Mouse (Mus musculus): ENCODE results near the gene Hoxb2. TPM values are rescaled to one million over a fixed set of nuclear protein-coding genes. Genes with fewer than 3 reads are reported as not detected.
A peak's percentile ranks its signal among the peaks of the same experiment; 100 is the strongest.

The Hoxb2 gene
- polyA plus RNA-seq, 1 experiment from 2014 or later = 0.15 TPM

DNA sequence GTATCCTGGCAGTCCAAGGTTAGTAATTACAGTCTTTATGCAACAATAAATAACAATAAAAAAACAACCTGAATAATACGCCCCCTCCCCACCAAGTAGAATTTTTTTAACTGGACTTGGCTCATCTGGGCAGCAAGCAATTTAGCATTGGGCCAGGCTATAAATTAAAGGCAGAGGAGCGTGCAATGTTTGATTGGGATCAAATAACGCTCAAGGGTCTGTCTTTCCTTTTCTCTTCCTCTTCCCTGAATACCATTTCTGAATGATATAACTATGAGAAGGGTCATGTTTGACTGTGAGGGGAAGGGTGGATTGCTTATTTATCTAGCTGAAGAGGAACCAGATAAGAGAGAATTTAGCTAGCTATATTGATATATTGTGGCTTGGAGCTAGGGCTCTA is 1.3 kb upstream of the Hoxb2 start:
- peaks cover 14% of the 10 kb centered on the region; the same call in 1 of the 2 replicates for H3K4me1 ChIP-seq

DNA sequence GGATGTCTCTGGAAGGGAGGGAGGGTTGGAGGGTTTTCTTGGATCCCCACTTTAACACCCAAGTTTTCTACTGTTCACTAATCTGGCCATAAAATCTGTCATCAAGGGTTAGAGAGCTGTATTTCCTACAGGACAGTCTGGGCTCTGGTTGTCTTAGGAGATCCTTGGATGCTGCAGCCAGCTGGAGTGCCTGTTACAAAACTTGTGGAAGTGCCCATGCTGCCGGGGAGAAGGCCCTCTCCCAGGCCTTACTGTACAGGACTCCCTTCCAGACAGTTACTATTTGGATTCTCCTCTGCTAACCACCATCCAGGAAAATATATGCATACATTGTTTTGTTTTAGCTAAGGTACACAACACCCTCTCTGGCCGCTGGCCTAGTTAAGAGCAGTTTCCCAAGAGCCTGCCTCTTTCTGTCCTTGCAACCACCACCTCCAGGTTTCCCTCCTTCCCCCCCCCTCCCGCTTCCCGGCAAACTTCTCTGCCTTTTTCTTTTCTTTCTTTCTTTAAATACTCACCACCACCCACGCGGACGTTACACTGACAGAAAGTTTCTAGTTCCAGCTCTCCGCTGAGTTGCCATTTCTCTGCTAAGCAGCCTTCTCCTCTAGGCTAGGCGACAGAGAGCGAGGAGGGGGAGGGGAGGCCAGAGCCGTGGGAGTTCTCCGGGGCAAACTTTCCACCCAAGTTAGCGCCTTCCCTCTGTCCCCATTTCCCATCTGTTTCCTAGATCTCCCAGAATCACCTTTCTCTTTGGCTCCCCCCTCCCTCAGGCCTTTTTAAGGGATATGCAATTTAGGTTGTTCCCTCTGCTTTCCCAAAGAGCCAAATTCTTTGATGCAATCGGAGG is 609 bp upstream of the Hoxb2 start:
- peaks cover 95% of the 10 kb centered on the region for H3K27me3 ChIP-seq
- WGBS = 1% methylated on average over 14 of the region's 14 CpGs
- ATAC-seq (ENCODE audit: low FRiP score, low read depth) = no peak
- no peaks in the 10 kb centered on the region for H3K9me3 ChIP-seq
- peaks cover 14% of the 10 kb centered on the region for H3K4me1 ChIP-seq
- H3K9ac ChIP-seq (replicated peaks) = no peak overlapping the region
- H3K4me2 ChIP-seq (replicated peaks) = no peak overlapping the region
- H3K4me3 ChIP-seq = no peak overlapping the region
- H3K36me3 ChIP-seq = no peaks in the 10 kb centered on the region
- H3K27ac ChIP-seq (replicated peaks) = no peak overlapping the region

More for the DNA sequence above, 1.3 kb upstream of the Hoxb2 start:
- no peaks in the 10 kb centered on the region for H3K36me3 ChIP-seq
- H3K9ac ChIP-seq (replicated peaks) = no peak overlapping the region
- no peak overlapping the region for H3K4me3 ChIP-seq
- WGBS = 11% methylated on average over 3 of the region's 3 CpGs
- ATAC-seq (ENCODE audit: low FRiP score, low read depth) = no peak
- H3K9me3 ChIP-seq = no peaks in the 10 kb centered on the region
- peaks cover 95% of the 10 kb centered on the region for H3K27me3 ChIP-seq
- no peak overlapping the region for H3K27ac ChIP-seq (replicated peaks)
- no peak overlapping the region for H3K4me2 ChIP-seq (replicated peaks)

DNA sequence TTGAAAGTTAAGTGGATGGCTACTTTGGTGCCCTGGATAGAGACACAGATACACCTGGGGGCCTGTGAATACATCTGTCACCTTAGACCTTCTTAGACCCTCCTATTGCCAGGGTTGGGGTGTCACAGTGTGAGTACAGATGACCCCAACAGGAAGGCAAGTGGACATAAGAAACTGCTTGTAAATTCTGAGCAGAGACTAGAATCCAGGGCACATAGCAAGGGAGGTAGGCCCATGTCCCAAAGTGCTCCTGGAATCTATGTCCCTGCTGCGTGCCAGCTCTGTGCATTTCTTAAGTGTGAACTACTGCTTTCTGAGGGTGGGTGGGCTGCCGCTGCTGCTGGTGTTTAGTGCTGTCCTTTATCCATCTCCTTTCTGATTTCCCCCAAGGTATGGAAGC is 466 bp downstream of the Hoxb2 start:
- Histone ChIP-seq H3K27me3 (peaks cover 91% of the 10 kb centered on the region), H3K36me3 (no peaks in the 10 kb centered on the region), H3K4me1 (peaks cover 9% of the 10 kb centered on the region), H3K4me2 (replicated peaks) (no peak overlapping the region), H3K9ac (replicated peaks) (no peak overlapping the region), H3K4me3 (no peak overlapping the region), H3K27ac (replicated peaks) (no peak overlapping the region), H3K9me3 (no peaks in the 10 kb centered on the region)
- ATAC-seq (ENCODE audit: low FRiP score, low read depth) = no peak
- 3% methylated on average over 2 of the region's 2 CpGs for WGBS

DNA sequence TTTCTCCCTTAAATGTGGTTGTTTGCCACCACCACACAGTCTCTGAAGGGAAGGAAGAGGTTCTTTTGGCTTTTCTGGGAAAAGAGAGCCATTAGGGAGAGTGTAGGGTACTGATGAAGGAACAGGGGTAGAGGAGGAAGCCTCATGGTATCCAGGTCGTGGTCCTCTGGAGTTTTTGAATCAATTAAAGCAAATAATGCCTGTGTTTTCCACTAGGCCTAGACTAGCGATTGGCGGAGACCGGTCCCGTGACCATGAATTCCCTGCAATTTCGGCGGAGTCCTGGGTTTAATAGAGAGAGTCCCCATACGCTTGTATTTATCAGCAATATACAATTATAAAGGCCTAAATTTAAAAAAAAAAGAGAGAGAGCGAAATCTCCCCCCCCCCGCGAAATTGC is 987 bp downstream of the Hoxb2 start:
- Histone ChIP-seq H3K9ac (replicated peaks) (no peak overlapping the region), H3K36me3 (no peaks in the 10 kb centered on the region), H3K4me3 (no peak overlapping the region), H3K9me3 (no peaks in the 10 kb centered on the region), H3K27me3 (peaks cover 91% of the 10 kb centered on the region), H3K4me1 (peaks cover 7% of the 10 kb centered on the region), H3K27ac (replicated peaks) (no peak overlapping the region), H3K4me2 (replicated peaks) (no peak overlapping the region)
- under 1% methylated on average over 11 of the region's 11 CpGs for WGBS
- ATAC-seq (ENCODE audit: low FRiP score, low read depth) = no peak

DNA sequence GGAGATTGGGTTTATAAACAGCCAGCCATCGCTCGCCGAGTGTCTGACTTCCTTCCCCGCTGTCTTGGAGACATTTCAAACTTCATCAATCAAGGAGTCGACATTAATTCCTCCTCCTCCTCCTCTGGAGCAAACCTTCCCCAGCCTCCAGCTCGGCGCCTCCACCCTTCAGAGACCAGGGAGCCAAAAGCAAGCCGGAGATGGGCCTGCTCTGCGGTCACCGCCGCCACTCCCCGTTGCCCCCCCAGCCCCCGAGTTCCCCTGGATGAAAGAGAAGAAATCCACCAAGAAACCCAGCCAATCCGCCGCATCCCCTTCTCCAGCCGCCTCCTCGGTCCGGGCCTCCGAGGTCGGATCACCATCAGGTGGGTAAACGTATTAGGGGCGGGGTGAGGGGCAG is 1.5 kb downstream of the Hoxb2 start:
- ATAC-seq (ENCODE audit: low FRiP score, low read depth) = no peak
- 0% methylated on average over 17 of the region's 22 CpGs for WGBS

DNA sequence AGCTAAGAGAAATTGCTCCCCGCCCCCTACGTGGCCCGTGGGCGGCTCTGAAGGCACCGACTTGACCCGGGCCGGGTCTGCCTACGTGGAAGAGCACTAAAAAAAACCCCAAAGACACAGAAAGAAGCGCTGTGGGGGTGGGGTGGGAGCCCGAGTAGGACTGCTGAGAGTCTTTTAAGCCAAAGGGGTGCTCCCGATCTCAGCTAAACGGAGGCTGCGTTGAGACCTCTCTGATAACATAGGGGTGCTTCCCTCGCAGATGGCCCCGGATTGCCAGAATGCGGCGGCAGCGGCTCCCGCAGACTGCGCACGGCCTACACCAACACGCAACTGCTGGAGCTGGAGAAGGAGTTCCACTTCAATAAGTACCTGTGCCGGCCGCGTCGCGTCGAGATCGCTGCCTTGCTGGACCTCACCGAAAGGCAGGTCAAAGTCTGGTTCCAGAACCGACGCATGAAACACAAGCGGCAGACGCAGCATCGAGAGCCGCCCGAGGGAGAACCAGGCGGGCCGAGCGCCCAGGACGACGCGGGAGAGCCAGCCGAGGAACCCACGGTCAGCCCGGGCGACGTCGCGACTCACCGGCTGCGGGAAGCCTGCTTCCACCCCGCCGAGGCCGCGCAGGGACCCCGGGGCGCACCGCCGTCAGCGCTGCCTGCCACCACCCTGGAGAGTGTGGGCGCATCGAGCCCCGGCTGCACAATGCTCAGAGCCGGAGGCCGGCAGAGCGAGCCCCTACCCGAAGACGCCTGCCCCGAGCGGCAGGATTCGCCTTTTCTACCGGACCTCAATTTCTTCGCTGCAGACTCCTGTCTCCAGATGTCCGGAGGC is 2.6 kb downstream of the Hoxb2 start:
- WGBS = under 1% methylated on average over 75 of the region's 75 CpGs
- Histone ChIP-seq H3K27ac (replicated peaks) (no peak overlapping the region), H3K9me3 (no peaks in the 10 kb centered on the region), H3K27me3 (peaks cover 94% of the 10 kb centered on the region), H3K9ac (replicated peaks) (no peak overlapping the region), H3K4me2 (replicated peaks) (no peak overlapping the region; the same call in 1 of the 2 replicates), H3K36me3 (no peaks in the 10 kb centered on the region), H3K4me1 (peaks cover 7% of the 10 kb centered on the region), H3K4me3 (peak overlapping the region; percentile 13; the same call in 1 of the 2 replicates)
- no peak for ATAC-seq (ENCODE audit: low FRiP score, low read depth)

More for the DNA sequence above, 1.5 kb downstream of the Hoxb2 start:
- Histone ChIP-seq H3K4me3 (no peak overlapping the region), H3K9me3 (no peaks in the 10 kb centered on the region), H3K27ac (replicated peaks) (no peak overlapping the region), H3K4me2 (replicated peaks) (no peak overlapping the region), H3K9ac (replicated peaks) (no peak overlapping the region), H3K36me3 (no peaks in the 10 kb centered on the region), H3K27me3 (peaks cover 91% of the 10 kb centered on the region), H3K4me1 (peaks cover 7% of the 10 kb centered on the region)

DNA sequence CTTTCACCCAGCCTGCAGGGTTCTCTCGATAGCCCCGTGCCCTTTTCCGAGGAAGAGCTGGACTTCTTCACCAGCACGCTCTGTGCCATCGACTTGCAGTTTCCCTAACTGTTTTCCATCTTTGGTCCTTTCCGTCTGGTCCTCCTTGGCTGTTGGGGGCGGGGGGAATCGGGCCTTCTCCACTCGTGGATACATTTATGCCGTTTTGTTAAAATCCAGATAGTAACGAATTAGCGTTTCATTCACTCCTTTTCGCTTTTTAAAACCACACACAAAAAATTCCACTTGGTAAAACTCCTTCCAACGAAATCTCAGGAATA is 3.2 kb downstream of the Hoxb2 start:
- H3K27ac ChIP-seq (replicated peaks) = no peak overlapping the region

DNA sequence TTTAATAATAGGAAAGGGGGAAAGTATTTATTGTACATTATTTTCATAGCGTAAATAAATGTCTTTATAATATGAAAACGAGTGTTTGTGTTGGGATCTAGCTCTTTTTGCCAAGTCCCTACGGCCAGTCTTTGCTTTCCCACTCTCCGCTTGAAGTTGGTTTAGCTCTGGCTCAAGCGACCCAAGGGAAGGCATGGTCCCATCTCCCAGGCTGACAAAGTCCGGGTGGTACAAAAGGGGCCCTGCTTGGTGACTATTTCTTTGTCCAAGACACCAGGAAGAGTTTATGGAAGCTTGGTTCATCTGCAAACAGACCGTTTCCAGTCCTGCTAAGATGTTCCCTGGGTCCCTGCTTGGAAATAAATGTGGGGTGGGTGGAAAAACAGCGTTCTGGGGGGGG is 3.6 kb downstream of the Hoxb2 start:
- 2% methylated on average over 8 of the region's 8 CpGs for WGBS
- no peak for ATAC-seq (ENCODE audit: low FRiP score, low read depth)
- Histone ChIP-seq H3K9ac (replicated peaks) (no peak overlapping the region), H3K27me3 (peaks cover 94% of the 10 kb centered on the region), H3K4me1 (peaks cover 7% of the 10 kb centered on the region), H3K27ac (replicated peaks) (no peak overlapping the region), H3K9me3 (no peaks in the 10 kb centered on the region), H3K4me2 (replicated peaks) (peak overlapping the region; percentile 34; the same call in 1 of the 2 replicates), H3K36me3 (no peaks in the 10 kb centered on the region), H3K4me3 (no peak overlapping the region)

More for the DNA sequence above, 3.2 kb downstream of the Hoxb2 start:
- Histone ChIP-seq H3K4me1 (peaks cover 7% of the 10 kb centered on the region), H3K9me3 (no peaks in the 10 kb centered on the region), H3K36me3 (no peaks in the 10 kb centered on the region), H3K27me3 (peaks cover 94% of the 10 kb centered on the region), H3K4me2 (replicated peaks) (no peak overlapping the region), H3K9ac (replicated peaks) (no peak overlapping the region), H3K4me3 (no peak overlapping the region)
- no peak for ATAC-seq (ENCODE audit: low FRiP score, low read depth)
- under 1% methylated on average over 14 of the region's 14 CpGs for WGBS

DNA sequence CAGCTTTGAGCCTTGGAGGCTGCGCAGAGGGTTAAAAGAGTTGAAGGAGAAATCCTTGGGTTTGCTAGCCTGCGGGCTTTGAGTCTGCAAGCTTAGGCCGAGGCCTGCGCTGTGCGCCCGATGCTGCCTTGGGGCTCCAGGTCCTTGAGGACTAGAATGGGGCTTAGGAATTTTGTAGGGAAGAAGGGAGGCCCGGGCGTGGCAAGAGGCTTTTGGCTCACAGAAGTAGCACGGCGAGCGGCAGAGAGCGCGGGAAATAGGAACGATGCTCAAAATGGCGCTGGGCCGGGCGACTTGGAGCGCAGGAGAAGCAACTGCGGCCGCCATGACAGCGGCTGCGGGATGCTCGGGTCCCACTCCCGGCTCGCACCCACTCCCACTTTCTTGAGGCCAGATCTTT is 4.1 kb downstream of the Hoxb2 start:
- no peaks in the 10 kb centered on the region for H3K36me3 ChIP-seq
- ATAC-seq (ENCODE audit: low FRiP score, low read depth) = no peak
- peaks cover 7% of the 10 kb centered on the region for H3K4me1 ChIP-seq
- H3K9ac ChIP-seq (replicated peaks) = no peak overlapping the region
- H3K4me2 ChIP-seq (replicated peaks) = peak overlapping the region; percentile 34
- peak overlapping the region; percentile 23 for H3K4me3 ChIP-seq
- H3K27me3 ChIP-seq = peaks cover 94% of the 10 kb centered on the region
- H3K27ac ChIP-seq (replicated peaks) = no peak overlapping the region
- WGBS = under 1% methylated on average over 25 of the region's 25 CpGs
- no peaks in the 10 kb centered on the region for H3K9me3 ChIP-seq

DNA sequence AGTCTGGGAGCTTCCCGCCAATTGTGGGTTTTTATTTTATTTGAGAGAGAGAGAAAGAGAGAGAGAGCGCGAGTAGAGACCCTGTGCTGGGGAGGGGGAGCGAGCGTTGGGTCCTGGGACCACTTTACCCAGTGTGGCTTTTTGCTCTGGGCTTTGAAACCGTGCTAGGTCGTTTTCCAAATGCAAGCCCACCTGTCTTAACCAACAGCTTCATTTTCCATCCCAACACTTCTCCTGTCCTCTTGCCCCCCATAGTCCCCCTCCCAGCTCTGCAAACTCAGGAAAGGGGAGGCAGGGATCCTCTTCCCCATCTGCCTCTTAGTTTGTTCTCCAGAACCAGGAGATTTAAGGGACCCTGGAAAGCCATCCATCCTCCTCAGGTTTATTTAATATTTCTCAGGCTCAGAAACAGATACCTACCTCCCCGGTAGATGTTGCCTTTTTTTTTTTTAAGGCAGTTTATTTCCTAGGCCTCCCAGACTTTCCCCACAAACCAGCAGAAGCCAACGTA is 4.5 kb downstream of the Hoxb2 start:
- Histone ChIP-seq H3K27ac (replicated peaks) (no peak overlapping the region), H3K27me3 (peaks cover 94% of the 10 kb centered on the region), H3K4me1 (peaks cover 7% of the 10 kb centered on the region), H3K4me3 (peak overlapping the region; percentile 23; the same call in 1 of the 2 replicates), H3K9me3 (no peaks in the 10 kb centered on the region), H3K36me3 (no peaks in the 10 kb centered on the region), H3K9ac (replicated peaks) (no peak overlapping the region), H3K4me2 (replicated peaks) (peak overlapping the region; percentile 34)
- no peak for ATAC-seq (ENCODE audit: low FRiP score, low read depth)
- WGBS = 5% methylated on average over 9 of the region's 9 CpGs

DNA sequence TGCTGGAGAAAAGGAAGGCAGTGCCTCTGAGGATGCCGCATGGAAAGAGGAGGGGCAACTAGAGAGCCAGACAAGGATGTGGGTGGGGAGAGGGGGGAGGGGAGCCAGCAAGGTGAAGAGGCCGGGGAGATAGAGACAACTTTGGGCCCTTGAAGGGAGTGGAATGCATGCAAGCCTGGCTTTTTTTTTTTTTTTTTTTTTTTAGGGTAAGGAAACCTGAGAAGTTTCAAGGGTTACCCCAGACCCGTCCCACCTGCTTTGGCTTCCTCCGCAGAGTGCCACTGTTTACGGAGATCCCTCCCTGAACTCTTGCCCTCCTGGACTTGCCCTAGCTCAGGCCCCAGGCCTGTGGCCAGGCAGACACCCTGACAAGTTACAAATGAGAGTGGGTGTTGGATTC is 13.5 kb downstream of the Hoxb2 start:
- Histone ChIP-seq H3K27ac (replicated peaks) (no peak overlapping the region), H3K36me3 (no peaks in the 10 kb centered on the region), H3K9ac (replicated peaks) (no peak overlapping the region), H3K4me2 (replicated peaks) (no peak overlapping the region), H3K4me1 (no peaks in the 10 kb centered on the region), H3K27me3 (peaks cover 93% of the 10 kb centered on the region), H3K9me3 (no peaks in the 10 kb centered on the region), H3K4me3 (no peak overlapping the region)
- WGBS = 8% methylated on average over 5 of the region's 5 CpGs
- no peak for ATAC-seq (ENCODE audit: low FRiP score, low read depth)
